Mouse (Mus musculus): ENCODE measurements around the gene Phldb1.

Phldb1 gene

GRCm38 (mm10) chr9:44726431-44727146 lies 8.4 kb downstream of the Phldb1 start:
- no peak for DNase-seq (ENCODE audit: low read depth, low spot score)

DNA sequence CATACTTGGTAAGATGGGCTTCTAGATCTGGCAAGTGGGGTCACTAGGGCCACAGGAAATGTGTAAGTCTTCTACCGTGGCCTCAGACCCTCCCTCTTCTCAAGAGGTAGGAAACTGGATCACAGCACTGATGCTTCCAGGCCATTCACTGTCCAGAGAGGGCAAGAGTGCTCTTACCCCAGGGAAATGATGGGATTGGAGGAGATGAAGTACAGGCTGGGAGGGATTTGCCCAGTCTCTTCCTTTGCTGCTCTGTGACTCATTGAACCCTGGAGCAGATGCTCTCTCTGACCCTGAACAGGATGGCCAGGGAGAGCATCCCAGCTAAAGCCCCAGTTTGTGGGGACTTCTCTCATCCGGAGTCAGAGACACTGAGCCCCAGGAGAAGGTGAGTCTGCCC lies 10.3 kb downstream of the Phldb1 start:
- DNase-seq (ENCODE audit: low read depth, low spot score): no peak

DNA sequence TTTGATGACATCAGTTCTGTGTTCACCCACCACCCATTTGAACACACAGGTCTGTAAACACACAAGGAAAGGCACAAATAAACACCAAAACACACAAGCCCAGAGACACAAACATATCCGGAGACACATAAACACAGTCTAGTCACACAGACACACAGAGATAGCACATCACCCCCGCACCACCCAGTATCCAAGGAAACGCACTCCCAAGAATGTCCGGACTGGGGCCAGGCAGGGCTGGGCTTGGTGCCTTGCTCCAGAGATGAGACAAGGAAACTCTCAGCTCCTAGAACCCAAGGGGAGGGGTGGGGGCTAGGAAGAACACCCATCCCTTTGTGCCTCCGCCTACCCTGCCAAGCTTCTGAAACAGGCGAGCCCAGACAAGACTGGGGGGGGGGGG lies 10.8 kb downstream of the Phldb1 start:
- DNase-seq (ENCODE audit: low read depth, low spot score): no peak

GRCm38 (mm10) chr9:44723521-44724041 lies 11.4 kb downstream of the Phldb1 start:
- DNase-seq (ENCODE audit: low read depth, low spot score): no peak

DNA sequence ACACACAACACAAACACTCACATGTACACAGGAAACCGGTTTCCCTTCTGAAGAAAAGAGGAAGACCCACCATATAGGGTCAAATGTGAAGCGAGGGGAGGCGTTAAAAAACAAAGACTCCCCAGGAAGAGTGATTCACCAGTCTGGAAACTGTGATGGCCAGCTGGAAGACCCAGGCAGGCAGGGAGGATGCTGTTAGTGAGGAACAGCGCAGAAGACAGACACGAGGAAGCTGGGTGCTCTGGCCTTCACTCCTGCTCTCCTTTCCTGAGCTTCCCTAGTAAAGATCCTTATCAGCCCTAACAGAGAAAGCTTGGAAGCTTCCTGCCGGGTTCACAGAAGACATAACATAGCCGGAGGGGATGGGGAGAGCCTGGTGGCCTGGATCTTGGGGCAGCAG lies 12.0 kb downstream of the Phldb1 start:
- DNase-seq (ENCODE audit: low read depth, low spot score): no peak

GRCm38 (mm10) chr9:44722575-44722974 lies 12.4 kb downstream of the Phldb1 start:
- no peak for DNase-seq (ENCODE audit: low read depth, low spot score)

DNA sequence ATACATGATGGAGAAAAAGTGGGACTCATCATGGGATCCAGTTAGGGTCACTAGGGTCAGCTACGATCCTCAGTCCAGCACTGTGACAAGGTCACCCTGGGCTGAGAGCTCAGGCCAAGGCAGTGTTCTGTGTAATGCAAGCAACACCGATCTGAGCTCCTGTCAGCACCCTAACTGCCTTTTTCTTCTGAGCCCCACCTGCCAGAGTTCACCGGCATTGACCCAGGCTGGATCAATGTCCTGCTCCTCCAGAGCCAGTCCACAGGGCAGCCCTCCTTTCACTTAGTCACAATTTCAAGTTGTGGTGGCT lies 13.2 kb downstream of the Phldb1 start:
- no peak for DNase-seq (ENCODE audit: low read depth, low spot score)

DNA sequence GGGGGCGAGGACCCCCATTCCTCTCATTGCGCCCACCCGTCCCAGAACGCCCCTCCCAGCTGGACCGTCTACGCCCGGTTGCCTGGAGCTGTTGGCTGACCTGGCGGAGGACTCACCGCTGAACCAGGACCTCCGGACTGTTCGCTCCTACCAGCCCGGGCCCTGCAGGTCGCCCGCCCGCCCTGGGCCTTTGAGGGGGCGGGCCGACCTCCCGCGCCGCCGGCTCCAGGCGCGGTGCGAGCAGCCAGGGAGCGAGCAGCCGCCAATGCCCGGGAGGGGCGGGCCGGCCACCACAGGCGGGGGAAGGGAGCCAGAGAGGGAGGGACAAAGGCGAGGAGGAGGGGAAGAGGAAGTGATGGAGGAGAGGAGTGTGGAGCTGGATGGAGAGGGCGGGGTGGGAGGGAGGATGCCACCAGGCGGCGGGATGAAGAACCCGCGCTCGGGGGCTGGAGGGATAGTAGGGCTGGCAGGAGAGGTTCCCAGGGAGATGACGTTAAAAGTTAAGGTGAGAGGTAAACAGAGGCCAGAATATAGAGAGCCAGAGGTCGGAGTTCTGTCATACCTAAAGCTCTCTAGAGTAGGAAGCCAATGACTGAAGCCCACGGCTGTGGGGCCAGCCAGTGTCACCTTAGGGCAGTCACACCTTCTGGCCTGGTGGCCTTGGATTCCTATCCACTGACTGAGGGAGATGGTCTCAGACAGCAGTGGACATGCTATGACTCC lies 13.7 kb downstream of the Phldb1 start:
- DNase-seq (ENCODE audit: low read depth, low spot score): peak; percentile 78

DNA sequence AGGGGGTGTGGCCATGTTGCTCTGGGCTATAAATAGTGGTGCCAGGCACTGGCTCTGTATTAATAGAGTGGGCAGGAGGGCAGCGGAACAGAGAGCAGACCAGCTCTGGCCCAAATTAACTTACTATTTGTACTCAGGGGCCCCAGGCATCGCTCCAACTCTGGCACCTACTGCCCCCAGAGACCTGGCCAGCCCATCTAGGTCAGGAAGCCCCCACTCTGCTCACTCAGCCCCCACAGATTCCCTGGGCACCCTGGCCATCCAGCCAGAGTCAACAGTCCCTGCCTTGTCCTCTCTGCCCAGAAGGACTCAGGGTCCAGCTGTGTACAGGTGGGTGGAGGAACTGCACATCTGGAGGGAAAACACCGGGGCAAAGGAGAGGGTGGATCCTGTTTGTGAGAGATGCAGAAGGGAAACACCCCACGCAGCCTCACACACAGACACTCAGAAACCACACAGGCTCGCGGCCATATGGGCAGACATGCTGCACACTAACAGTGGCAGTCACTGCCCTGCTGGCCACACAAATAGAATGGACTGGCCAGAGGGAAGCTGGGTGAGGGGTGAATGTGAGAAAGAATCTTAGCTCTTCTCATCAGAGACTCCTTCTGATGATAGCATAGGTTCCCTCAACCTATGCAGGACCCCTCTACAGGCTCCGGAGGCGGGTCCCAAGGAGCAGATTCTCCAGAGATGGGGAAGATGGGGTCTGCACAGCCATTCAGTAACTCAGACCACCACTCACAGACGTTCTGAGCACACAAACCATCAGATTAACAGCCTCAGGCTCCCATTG lies 14.4 kb downstream of the Phldb1 start:
- no peak for DNase-seq (ENCODE audit: low read depth, low spot score)

DNA sequence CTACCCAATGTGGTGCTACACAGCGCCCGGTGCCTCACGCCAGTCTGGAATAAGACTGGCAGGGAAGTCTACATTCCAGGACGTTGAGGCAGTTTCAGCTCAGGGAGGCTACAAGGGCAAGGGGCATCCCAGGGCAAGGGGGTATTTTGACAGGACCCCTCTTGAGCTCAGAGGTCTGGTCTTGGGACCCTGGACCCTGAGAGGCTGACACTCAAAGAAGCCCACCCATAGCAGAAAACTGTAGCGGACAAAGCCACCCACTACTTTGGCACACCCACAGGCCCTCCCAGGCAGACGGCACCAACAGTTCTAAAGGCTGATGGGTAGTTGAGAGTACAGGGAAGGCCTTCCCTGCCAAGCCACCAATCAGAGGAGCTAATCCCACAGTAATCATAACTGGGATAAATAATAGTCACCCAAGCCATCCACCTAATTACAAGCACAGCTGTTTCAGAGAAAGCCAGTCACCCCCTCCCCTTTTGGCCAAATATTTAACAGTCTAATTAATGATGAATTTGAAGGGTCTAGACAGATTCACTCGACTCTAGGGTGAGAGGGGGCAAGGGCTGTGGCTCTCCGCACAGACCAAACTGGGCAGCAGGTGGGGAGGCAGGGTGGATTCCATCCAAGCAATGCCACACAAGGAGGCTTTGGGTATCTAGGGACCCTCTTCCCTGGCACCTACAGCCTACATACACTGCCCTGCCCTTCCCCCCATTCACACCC lies 15.2 kb downstream of the Phldb1 start:
- no peak for DNase-seq (ENCODE audit: low read depth, low spot score)

GRCm38 (mm10) chr9:44718937-44719631 lies 15.9 kb downstream of the Phldb1 start:
- DNase-seq (ENCODE audit: low read depth, low spot score): no peak

- no peak for DNase-seq (ENCODE audit: low read depth, low spot score)
Measured at GRCm38 (mm10) chr9:44717822-44718242, 17.2 kb downstream of the Phldb1 start.

DNA sequence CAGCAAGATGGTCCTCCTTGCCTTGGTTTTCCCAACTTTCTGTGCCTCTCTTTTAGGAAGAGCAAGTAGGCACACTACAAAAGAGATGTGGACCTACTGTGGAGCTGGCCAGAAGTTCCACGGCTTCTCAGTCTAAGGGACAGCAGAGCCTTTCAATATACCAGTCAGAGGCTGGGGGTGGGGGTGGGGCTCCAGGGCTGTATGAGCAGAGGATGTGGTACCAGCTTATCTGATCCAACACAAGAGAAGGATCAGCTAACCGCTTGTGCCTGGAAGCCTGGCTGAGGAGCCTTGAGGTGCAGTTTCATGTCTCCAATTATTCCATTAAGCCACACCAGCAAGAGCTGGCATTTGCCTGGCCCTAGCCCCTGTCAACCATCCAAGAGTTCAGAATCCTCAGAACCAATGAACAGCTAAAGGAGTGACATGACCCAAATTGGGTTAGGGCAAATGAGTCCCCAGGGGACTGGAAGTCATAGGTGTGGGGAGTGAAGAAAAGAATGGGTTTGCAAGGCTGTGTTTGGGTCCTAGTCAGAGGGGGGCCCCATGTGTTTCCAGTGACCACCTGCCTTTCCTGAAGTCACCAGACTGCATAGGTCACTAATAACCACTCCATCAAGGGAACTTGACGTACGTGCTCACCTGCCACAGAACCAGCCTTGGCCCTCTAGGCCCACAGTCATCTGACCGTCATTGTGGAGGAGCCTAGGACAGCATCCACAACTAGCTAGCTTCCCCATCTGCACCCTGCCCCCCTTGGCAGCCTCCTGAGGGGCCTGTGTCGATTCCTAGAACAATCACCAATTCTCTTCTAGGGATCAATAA lies 17.8 kb downstream of the Phldb1 start:
- DNase-seq (ENCODE audit: low read depth, low spot score): no peak

- DNase-seq (ENCODE audit: low read depth, low spot score): no peak
Measured at GRCm38 (mm10) chr9:44715705-44716362, 19.2 kb downstream of the Phldb1 start.

DNA sequence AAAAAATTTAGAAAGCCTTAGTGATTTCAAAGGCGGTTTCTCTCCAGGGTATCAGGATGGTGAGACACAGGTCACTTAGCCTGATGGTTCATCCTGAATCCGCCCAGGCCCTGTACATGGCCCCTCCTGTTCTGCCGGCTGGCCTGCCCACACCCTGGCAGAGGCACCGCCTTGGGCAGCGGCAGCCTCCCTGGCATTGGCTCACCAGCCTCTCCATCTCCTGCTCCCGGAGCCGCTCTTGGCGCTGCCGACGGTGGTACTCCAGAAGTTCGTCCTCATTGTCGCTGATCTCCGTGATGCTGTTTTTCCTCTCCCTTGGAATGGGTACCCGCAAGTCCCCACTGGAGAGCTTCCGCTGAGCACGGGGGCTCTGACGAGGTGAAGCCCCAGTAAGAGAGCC lies 19.9 kb downstream of the Phldb1 start:
- DNase-seq (ENCODE audit: low read depth, low spot score): no peak

- DNase-seq (ENCODE audit: low read depth, low spot score): no peak
Measured at GRCm38 (mm10) chr9:44713574-44713973, 21.4 kb downstream of the Phldb1 start.

DNA sequence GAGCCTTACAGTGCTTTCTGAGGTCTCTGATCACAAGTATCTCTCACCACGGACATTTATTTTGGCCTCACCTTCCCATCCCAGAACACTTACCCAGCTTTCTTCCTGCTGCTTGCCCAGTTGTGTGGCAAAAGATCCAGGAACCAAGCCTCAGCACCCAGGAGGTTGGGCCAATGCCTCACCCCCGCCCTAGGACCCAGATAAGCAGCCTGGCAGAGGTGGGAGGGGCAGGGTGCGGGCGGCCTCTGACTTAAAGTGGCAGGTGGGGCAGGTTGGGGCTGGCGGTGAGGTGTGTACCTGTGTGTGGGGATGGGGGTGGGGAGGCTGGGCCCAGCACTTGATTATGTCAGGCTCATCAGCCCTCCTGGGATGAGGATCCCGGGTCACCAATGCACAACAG lies 21.9 kb downstream of the Phldb1 start:
- no peak for DNase-seq (ENCODE audit: low read depth, low spot score)

DNA sequence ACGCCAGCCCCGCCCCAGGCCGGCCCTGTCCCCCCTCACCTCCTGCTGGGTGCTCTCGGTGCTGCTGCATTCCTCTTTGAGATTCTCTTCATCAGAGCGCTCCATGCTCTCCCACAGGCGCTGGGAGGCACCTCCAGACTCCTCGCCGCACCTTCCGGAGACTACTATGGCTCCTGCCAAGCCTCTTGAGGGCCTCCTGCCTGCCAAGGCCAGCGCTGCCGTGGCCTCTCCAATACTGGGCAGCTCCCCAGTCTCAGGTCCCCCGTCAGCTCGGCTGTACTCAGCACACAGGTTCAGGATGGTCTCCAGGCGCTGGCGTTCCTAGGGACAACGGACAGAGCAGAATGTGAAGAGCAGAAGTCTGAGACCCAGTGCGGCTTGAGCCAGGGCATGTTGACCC lies 23.4 kb downstream of the Phldb1 start:
- no peak for DNase-seq (ENCODE audit: low read depth, low spot score)

DNA sequence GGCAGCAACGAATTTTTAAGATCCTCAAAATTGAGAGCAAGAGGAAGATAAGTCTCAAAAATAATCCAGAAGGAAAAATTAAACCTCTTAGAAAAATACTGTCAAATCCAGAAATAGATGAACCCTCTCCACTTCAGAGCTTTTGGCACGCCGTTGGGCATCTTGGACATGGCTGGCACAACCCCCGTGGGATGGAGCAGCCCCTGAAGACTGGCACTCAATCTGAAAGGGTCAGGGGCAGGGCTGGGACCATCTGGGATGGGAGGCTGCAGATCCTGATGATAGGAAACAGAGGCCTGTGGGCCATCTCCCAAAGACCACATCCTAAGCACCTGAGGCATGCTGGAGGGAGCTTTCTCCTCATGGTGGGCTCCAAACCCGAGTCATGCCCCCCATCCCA lies 24.8 kb downstream of the Phldb1 start:
- no peak for DNase-seq (ENCODE audit: low read depth, low spot score)

GRCm38 (mm10) chr9:44709600-44709999 lies 25.4 kb downstream of the Phldb1 start:
- no peak for DNase-seq (ENCODE audit: low read depth, low spot score)

All from forelimb bud, embryonic 11.5 days (tissue).